Mouse (Mus musculus): Measurements from ENCODE around the gene Efcab11. TPM values are rescaled to one million over a fixed set of nuclear protein-coding genes. Genes with fewer than 3 reads are reported as not detected.

The Efcab11 gene
- polyA plus RNA-seq, 2 experiments: 6.4 to 8.3 TPM

- Histone ChIP-seq H3K36me3 (ENCODE audit: control insufficient read depth, insufficient read depth, low read length) (no peaks in the 10 kb centered on the region), H3K9ac (ENCODE audit: low read depth, low read length, severe bottlenecking) (no peak overlapping the region), H3K4me3 (replicated peaks; ENCODE audit: low read length) (no peak overlapping the region), H3K27me3 (ENCODE audit: control insufficient read depth, insufficient read depth, low read length) (no peaks in the 10 kb centered on the region), H3K4me1 (ENCODE audit: control insufficient read depth, insufficient read depth, low read length) (peaks cover 3% of the 10 kb centered on the region; the same call in 1 of the 2 replicates), H3K4me2 (replicated peaks; ENCODE audit: low read depth, low read length, severe bottlenecking) (no peak overlapping the region), H3K27ac (replicated peaks; ENCODE audit: low read depth, low read length) (no peak overlapping the region), H3K9me3 (ENCODE audit: control insufficient read depth, low read length) (no peaks in the 10 kb centered on the region)
- ATAC-seq (ENCODE audit: low FRiP score, low read depth): no peak
- DNase-seq (ENCODE audit: low spot score): no peak
- no peak for TF ChIP-seq POLR2A (IDR thresholded peaks at IDR 0.05; ENCODE audit: borderline replicate concordance, extremely low read depth, insufficient read depth, insufficient read length)
- WGBS: 42% methylated on average over 5 of the region's 5 CpGs
Measured at GRCm38 (mm10) chr12:99712214-99712613, 172.0 kb downstream of the Efcab11 start.

- no peaks in the 10 kb centered on the region for H3K27me3 ChIP-seq (ENCODE audit: control insufficient read depth, insufficient read depth, low read length)
- no peak overlapping the region for H3K9ac ChIP-seq (ENCODE audit: low read depth, low read length, severe bottlenecking)
- 81% methylated on average over 8 of the region's 8 CpGs for WGBS
- peaks cover 14% of the 10 kb centered on the region for H3K4me1 ChIP-seq (ENCODE audit: control insufficient read depth, insufficient read depth, low read length)
- DNase-seq (ENCODE audit: low spot score) (no peak), ATAC-seq (ENCODE audit: low FRiP score, low read depth) (no peak)
- TF ChIP-seq POLR2A (IDR thresholded peaks at IDR 0.05; ENCODE audit: borderline replicate concordance, extremely low read depth, insufficient read depth, insufficient read length): no peak
- H3K4me3 ChIP-seq (replicated peaks; ENCODE audit: low read length): no peak overlapping the region
- no peaks in the 10 kb centered on the region for H3K36me3 ChIP-seq (ENCODE audit: control insufficient read depth, insufficient read depth, low read length)
- H3K27ac ChIP-seq (replicated peaks; ENCODE audit: low read depth, low read length): no peak overlapping the region
- no peak overlapping the region for H3K4me2 ChIP-seq (replicated peaks; ENCODE audit: low read depth, low read length, severe bottlenecking)
- no peaks in the 10 kb centered on the region for H3K9me3 ChIP-seq (ENCODE audit: control insufficient read depth, low read length)
Measured at GRCm38 (mm10) chr12:99702248-99702647, 182.0 kb downstream of the Efcab11 start.

- Histone ChIP-seq H3K4me1 (ENCODE audit: control insufficient read depth, insufficient read depth, low read length) (peaks cover 14% of the 10 kb centered on the region), H3K9ac (ENCODE audit: low read depth, low read length, severe bottlenecking) (no peak overlapping the region), H3K27ac (replicated peaks; ENCODE audit: low read depth, low read length) (no peak overlapping the region), H3K36me3 (ENCODE audit: control insufficient read depth, insufficient read depth, low read length) (no peaks in the 10 kb centered on the region), H3K27me3 (ENCODE audit: control insufficient read depth, insufficient read depth, low read length) (no peaks in the 10 kb centered on the region), H3K9me3 (ENCODE audit: control insufficient read depth, low read length) (no peaks in the 10 kb centered on the region), H3K4me3 (replicated peaks; ENCODE audit: low read length) (no peak overlapping the region), H3K4me2 (replicated peaks; ENCODE audit: low read depth, low read length, severe bottlenecking) (no peak overlapping the region)
- DNase-seq (ENCODE audit: low spot score) (peak; percentile 28), ATAC-seq (ENCODE audit: low FRiP score, low read depth) (no peak)
- TF ChIP-seq POLR2A (IDR thresholded peaks at IDR 0.05; ENCODE audit: borderline replicate concordance, extremely low read depth, insufficient read depth, insufficient read length): no peak
- 34% methylated on average over 7 of the region's 7 CpGs for WGBS
Measured at GRCm38 (mm10) chr12:99700380-99700779, 183.9 kb downstream of the Efcab11 start.

GRCm38 (mm10) chr12:99699379-99700023, 184.7 kb downstream of the Efcab11 start:
- Histone ChIP-seq H3K27me3 (ENCODE audit: control insufficient read depth, insufficient read depth, low read length) (no peaks in the 10 kb centered on the region), H3K4me2 (replicated peaks; ENCODE audit: low read depth, low read length, severe bottlenecking) (no peak overlapping the region), H3K9me3 (ENCODE audit: control insufficient read depth, low read length) (no peaks in the 10 kb centered on the region), H3K4me1 (ENCODE audit: control insufficient read depth, insufficient read depth, low read length) (peaks cover 14% of the 10 kb centered on the region), H3K9ac (ENCODE audit: low read depth, low read length, severe bottlenecking) (no peak overlapping the region), H3K4me3 (replicated peaks; ENCODE audit: low read length) (no peak overlapping the region), H3K36me3 (ENCODE audit: control insufficient read depth, insufficient read depth, low read length) (no peaks in the 10 kb centered on the region), H3K27ac (replicated peaks; ENCODE audit: low read depth, low read length) (0 out of 2 replicates have a peak overlapping the region, but pooled peaks have one; percentile 46)
- 21% methylated on average over 5 of the region's 5 CpGs for WGBS
- no peak for TF ChIP-seq POLR2A (IDR thresholded peaks at IDR 0.05; ENCODE audit: borderline replicate concordance, extremely low read depth, insufficient read depth, insufficient read length)
- peak; percentile 60; the same call in 1 of the 2 replicates for ATAC-seq (ENCODE audit: low FRiP score, low read depth)
- peak; percentile 22 for DNase-seq (ENCODE audit: low spot score)

GRCm38 (mm10) chr12:99694066-99694465, 190.2 kb downstream of the Efcab11 start:
- H3K4me3 ChIP-seq (replicated peaks; ENCODE audit: low read length): no peak overlapping the region
- no peaks in the 10 kb centered on the region for H3K9me3 ChIP-seq (ENCODE audit: control insufficient read depth, low read length)
- no peak for TF ChIP-seq POLR2A (IDR thresholded peaks at IDR 0.05; ENCODE audit: borderline replicate concordance, extremely low read depth, insufficient read depth, insufficient read length)
- no peaks in the 10 kb centered on the region for H3K36me3 ChIP-seq (ENCODE audit: control insufficient read depth, insufficient read depth, low read length)
- DNase-seq (ENCODE audit: low spot score): no peak
- H3K9ac ChIP-seq (ENCODE audit: low read depth, low read length, severe bottlenecking): no peak overlapping the region
- no peak overlapping the region for H3K4me2 ChIP-seq (replicated peaks; ENCODE audit: low read depth, low read length, severe bottlenecking)
- no peaks in the 10 kb centered on the region for H3K27me3 ChIP-seq (ENCODE audit: control insufficient read depth, insufficient read depth, low read length)
- no peak overlapping the region for H3K27ac ChIP-seq (replicated peaks; ENCODE audit: low read depth, low read length)
- WGBS: 95% methylated on average over 3 of the region's 3 CpGs
- H3K4me1 ChIP-seq (ENCODE audit: control insufficient read depth, insufficient read depth, low read length): peaks cover 3% of the 10 kb centered on the region; the same call in 1 of the 2 replicates
- no peak for ATAC-seq (ENCODE audit: low FRiP score, low read depth)
